Mouse (Mus musculus): ENCODE data around the gene Ankzf1. TPM values are rescaled to one million over a fixed set of nuclear protein-coding genes. Genes with fewer than 3 reads are reported as not detected.
"Not testable (repeated sequence)": the region's sequence is repeated elsewhere in the genome, so short reads cannot be mapped to it uniquely, and the experiment has no call there.

Gene Ankzf1
- polyA plus RNA-seq, 2 experiments, result 4.8 to 7.6 TPM

GRCm38 (mm10) chr1:75229158-75229557, 37.2 kb downstream of the Ankzf1 start:
- peak overlapping the region; percentile 47 for H3K4me2 ChIP-seq (ENCODE audit: low read depth)
- peak overlapping the region; percentile 81 for H3K27ac ChIP-seq
- 23% methylated on average over 4 of the region's 4 CpGs for WGBS (ENCODE audit: insufficient replicate concordance)
- no peaks in the 10 kb centered on the region for H3K27me3 ChIP-seq (ENCODE audit: control insufficient read depth, insufficient read depth, low read length)
- H3K9ac ChIP-seq (replicated peaks), result no peak overlapping the region; the same call in 1 of the 2 replicates
- TF ChIP-seq EP300 (IDR thresholded peaks at IDR 0.05; ENCODE audit: low read depth) (peak; percentile 65), CTCF (IDR thresholded peaks at IDR 0.05; ENCODE audit: low read depth) (no peak)
- no peaks in the 10 kb centered on the region for H3K36me3 ChIP-seq (replicated peaks; ENCODE audit: control insufficient read depth, insufficient read depth, low read depth)
- DNase-seq (ENCODE audit: low read depth in 3 of 3, low spot score in 3 of 3) (peak in 1 of 3 experiments; percentile 55), ATAC-seq (ENCODE audit: insufficient read depth) (peak; percentile 88)
- H3K9me3 ChIP-seq (ENCODE audit: control insufficient read depth, low read length), result no peaks in the 10 kb centered on the region
- H3K4me3 ChIP-seq (ENCODE audit: insufficient read depth in 1 of 2, low read depth in 2 of 2, low read length in 2 of 2), result no peak overlapping the region
- peaks cover 29 to 52% of the 10 kb centered on the region in 2 experiments for H3K4me1 ChIP-seq (replicated peaks; ENCODE audit: control insufficient read depth in 2 of 2, insufficient read depth in 2 of 2, low read length in 1 of 2)

- DNase-seq (ENCODE audit: low read depth in 3 of 3, low spot score in 3 of 3), result no peak
- Histone ChIP-seq H3K36me3 (replicated peaks; ENCODE audit: control insufficient read depth, insufficient read depth, low read depth) (no peaks in the 10 kb centered on the region), H3K4me1 (replicated peaks; ENCODE audit: control insufficient read depth in 2 of 2, insufficient read depth in 2 of 2, low read length in 1 of 2) (peaks cover 38 to 61% of the 10 kb centered on the region in 2 experiments), H3K9ac (replicated peaks) (no peak overlapping the region), H3K27me3 (ENCODE audit: control insufficient read depth, insufficient read depth, low read length) (no peaks in the 10 kb centered on the region), H3K4me3 (ENCODE audit: insufficient read depth in 1 of 2, low read depth in 2 of 2, low read length in 2 of 2) (no peak overlapping the region), H3K9me3 (ENCODE audit: control insufficient read depth, low read length) (no peaks in the 10 kb centered on the region), H3K27ac (no peak overlapping the region), H3K4me2 (ENCODE audit: low read depth) (peak overlapping the region; percentile 27; the same call in 1 of the 2 replicates)
- ATAC-seq (ENCODE audit: insufficient read depth), result peak; percentile 39; the same call in 1 of the 2 replicates
- WGBS (ENCODE audit: insufficient replicate concordance), result 54% methylated on average over 7 of the region's 7 CpGs
- TF ChIP-seq CTCF (IDR thresholded peaks at IDR 0.05; ENCODE audit: low read depth), result no peak
These were observed 38.5 kb downstream of the Ankzf1 start for GRCm38 (mm10) chr1:75230335-75230994.

- H3K4me3 ChIP-seq (ENCODE audit: insufficient read depth in 1 of 2, low read depth in 2 of 2, low read length in 2 of 2), result no peak overlapping the region
- TF ChIP-seq CTCF (IDR thresholded peaks at IDR 0.05; ENCODE audit: low read depth) (no peak), EP300 (IDR thresholded peaks at IDR 0.05; ENCODE audit: low read depth) (no peak)
- ATAC-seq (ENCODE audit: insufficient read depth) (no peak), DNase-seq (ENCODE audit: low read depth in 3 of 3, low spot score in 3 of 3) (no peak)
- H3K27ac ChIP-seq, result peak overlapping the region; percentile 10
- no peak overlapping the region for H3K9ac ChIP-seq (replicated peaks)
- peaks cover 38 to 61% of the 10 kb centered on the region in 2 experiments for H3K4me1 ChIP-seq (replicated peaks; ENCODE audit: control insufficient read depth in 2 of 2, insufficient read depth in 2 of 2, low read length in 1 of 2)
- no peaks in the 10 kb centered on the region for H3K36me3 ChIP-seq (replicated peaks; ENCODE audit: control insufficient read depth, insufficient read depth, low read depth)
- H3K9me3 ChIP-seq (ENCODE audit: control insufficient read depth, low read length), result no peaks in the 10 kb centered on the region
- H3K27me3 ChIP-seq (ENCODE audit: control insufficient read depth, insufficient read depth, low read length), result no peaks in the 10 kb centered on the region
- 56% methylated on average over 4 of the region's 4 CpGs for WGBS (ENCODE audit: insufficient replicate concordance)
- no peak overlapping the region for H3K4me2 ChIP-seq (ENCODE audit: low read depth)
These were observed 39.3 kb downstream of the Ankzf1 start for GRCm38 (mm10) chr1:75231224-75231623.

- no peaks in the 10 kb centered on the region for H3K27me3 ChIP-seq (ENCODE audit: control insufficient read depth, insufficient read depth, low read length)
- H3K9me3 ChIP-seq (ENCODE audit: control insufficient read depth, low read length), result no peaks in the 10 kb centered on the region
- TF ChIP-seq CTCF (IDR thresholded peaks at IDR 0.05; ENCODE audit: low read depth) (no peak), EP300 (IDR thresholded peaks at IDR 0.05; ENCODE audit: low read depth) (no peak)
- H3K4me3 ChIP-seq (ENCODE audit: insufficient read depth in 1 of 2, low read depth in 2 of 2, low read length in 2 of 2), result no peak within 1 kb of the TSS
- H3K36me3 ChIP-seq (replicated peaks; ENCODE audit: control insufficient read depth, insufficient read depth, low read depth), result no peaks in the 10 kb centered on the region
- no peak for ATAC-seq (ENCODE audit: insufficient read depth)
- WGBS (ENCODE audit: insufficient replicate concordance), result 54% methylated on average over 5 of the region's 5 CpGs
- peak within 1 kb of the TSS; percentile 10 for H3K27ac ChIP-seq
- peaks cover 38 to 59% of the 10 kb centered on the region in 2 experiments for H3K4me1 ChIP-seq (replicated peaks; ENCODE audit: control insufficient read depth in 2 of 2, insufficient read depth in 2 of 2, low read length in 1 of 2)
- H3K4me2 ChIP-seq (ENCODE audit: low read depth), result no peak within 1 kb of the TSS
- H3K9ac ChIP-seq (replicated peaks), result no peak within 1 kb of the TSS
- no peak for DNase-seq (ENCODE audit: low read depth in 3 of 3, low spot score in 3 of 3)
These were observed 39.8 kb downstream of the Ankzf1 start, which contains the start of gene A630095N17Rik for GRCm38 (mm10) chr1:75231664-75232152. TSS of gene A630095N17Rik (minus strand) at chr1:75232102.

- peak; percentile 62 for TF ChIP-seq CTCF (IDR thresholded peaks at IDR 0.05; ENCODE audit: low read depth)
- ATAC-seq (ENCODE audit: insufficient read depth), result not testable (repeated sequence)
- H3K4me1 ChIP-seq (replicated peaks; ENCODE audit: control insufficient read depth in 2 of 2, insufficient read depth in 2 of 2, low read length in 1 of 2), result peaks cover 42 to 61% of the 10 kb centered on the region in 2 experiments
These were observed 40.5 kb downstream of the Ankzf1 start for GRCm38 (mm10) chr1:75232489-75232888.

More at GRCm38 (mm10) chr1:75232489-75232888, 40.5 kb downstream of the Ankzf1 start:
- H3K36me3 ChIP-seq (replicated peaks; ENCODE audit: control insufficient read depth, insufficient read depth, low read depth); H3K9ac ChIP-seq (replicated peaks); H3K27me3 ChIP-seq (ENCODE audit: control insufficient read depth, insufficient read depth, low read length); H3K4me2 ChIP-seq (ENCODE audit: low read depth); DNase-seq (ENCODE audit: low read depth in 3 of 3, low spot score in 3 of 3); H3K4me3 ChIP-seq (ENCODE audit: insufficient read depth in 1 of 2, low read depth in 2 of 2, low read length in 2 of 2); H3K27ac ChIP-seq; H3K9me3 ChIP-seq (ENCODE audit: control insufficient read depth, low read length): not testable (repeated sequence)
- 59% methylated on average over 4 of the region's 4 CpGs for WGBS (ENCODE audit: insufficient replicate concordance)
